Mouse (Mus musculus) midbrain, embryonic 11.5 days (tissue): Measurements from ENCODE around the gene Crtc3. TPM values are rescaled to one million over a fixed set of nuclear protein-coding genes. Genes with fewer than 3 reads are reported as not detected.
A peak's percentile ranks its signal among the peaks of the same experiment; 100 is the strongest.

Experiments used
- ATAC-seq: fragments of 200-750 bp; cut with Nextera tagmentation; 2 replicates; pipeline ENCODE4 v1.8.0; 2017; ENCODE audit warnings: moderate TSS enrichment, moderate library complexity; ENCODE audit not compliant: low FRiP score
- DNase-seq: peaks from one replicate; pipeline ENCODE4 v3.0.0; 2015; ENCODE audit warnings: low spot score; ENCODE audit errors: missing footprints
- H3K27ac ChIP-seq: fragments of 300-500 bp; sonication (generic); 2 replicates; pipeline ENCODE4 v1.5.1; 2014; ENCODE audit warnings: low read depth, low read length
- H3K27me3 ChIP-seq: fragments of 300-500 bp; sonication (generic); 2 replicates; pipeline ENCODE4 v1.6.1; 2014; ENCODE audit warnings: mild to moderate bottlenecking, low read length, moderate library complexity, mixed read lengths; ENCODE audit not compliant: control insufficient read depth, insufficient read depth
- H3K36me3 ChIP-seq: fragments of 300-500 bp; sonication (generic); 2 replicates; pipeline ENCODE4 v1.6.1; 2014; ENCODE audit warnings: mild to moderate bottlenecking, low read length, moderate library complexity, mixed read lengths; ENCODE audit not compliant: control insufficient read depth, insufficient read depth
- H3K4me1 ChIP-seq: fragments of 300-500 bp; sonication (generic); 2 replicates; pipeline ENCODE4 v1.6.1; 2014; ENCODE audit warnings: low read length; ENCODE audit not compliant: control insufficient read depth, insufficient read depth
- H3K4me2 ChIP-seq: fragments of 300-500 bp; sonication (generic); 2 replicates; pipeline ENCODE4 v1.6.1; 2014; ENCODE audit warnings: mild to moderate bottlenecking, moderate library complexity
- H3K4me3 ChIP-seq: fragments of 300-500 bp; sonication (generic); 2 replicates; pipeline ENCODE4 v1.5.1; 2014; ENCODE audit warnings: low read depth, low read length
- H3K9ac ChIP-seq: fragments of 300-500 bp; sonication (generic); 2 replicates; pipeline ENCODE4 v1.6.1; 2014; ENCODE audit warnings: low read length
- H3K9me3 ChIP-seq: fragments of 300-500 bp; sonication (generic); 2 replicates; pipeline ENCODE4 v1.6.1; 2016; ENCODE audit warnings: low read length; ENCODE audit not compliant: control insufficient read depth
- WGBS: fragments of 180-500 bp; shearing (Covaris S2); extraction: QIAGEN DNeasy Blood & Tissue Kit; methylation state at CpG from one replicate; pipeline ENCODE4 v1.1.7; 2014; 5-methylcytosine and 5-hydroxymethylcytosine counted together
- polyA plus RNA-seq: library from polyadenylated mRNA; unstranded; fragments of >200 nt; fragmentation: Nextera tagmentation; extraction: Ambion mirVana; gene quantifications from 2 replicates; pipeline ENCODE4 v1.2.1, GENCODE M21; 2014

The Crtc3 gene
- polyA plus RNA-seq, 1 experiment from 2014 or later: 7.9 TPM

DNA sequence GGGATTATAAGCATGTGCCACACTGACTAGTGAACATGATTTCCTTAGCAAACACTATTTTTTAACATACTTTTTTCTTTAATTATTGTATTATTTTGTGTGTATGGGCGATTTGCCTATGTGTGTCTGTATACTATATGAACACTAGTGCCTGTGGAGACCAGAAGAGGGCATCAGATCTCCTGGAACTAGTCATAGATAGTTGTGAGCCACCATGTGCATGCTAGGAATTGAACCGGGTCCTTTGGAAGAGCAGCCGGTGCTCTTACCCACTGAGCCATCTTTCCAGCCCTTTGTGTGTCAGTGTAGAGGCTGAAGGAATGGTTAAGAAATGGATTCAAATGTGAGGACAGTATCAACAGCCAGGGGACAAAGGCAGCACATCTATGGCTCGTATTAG is 82.2 kb downstream of the Crtc3 start:
- peak; percentile 77 for DNase-seq
- no peaks in the 10 kb centered on the region for H3K9me3 ChIP-seq
- WGBS: 80% methylated on average over 4 of the region's 4 CpGs
- no peak overlapping the region for H3K27ac ChIP-seq
- peaks cover 4% of the 10 kb centered on the region for H3K4me1 ChIP-seq
- ATAC-seq: no peak
- H3K4me3 ChIP-seq: no peak overlapping the region
- no peaks in the 10 kb centered on the region for H3K27me3 ChIP-seq
- H3K36me3 ChIP-seq: no peaks in the 10 kb centered on the region
- H3K4me2 ChIP-seq: no peak overlapping the region
- no peak overlapping the region for H3K9ac ChIP-seq

DNA sequence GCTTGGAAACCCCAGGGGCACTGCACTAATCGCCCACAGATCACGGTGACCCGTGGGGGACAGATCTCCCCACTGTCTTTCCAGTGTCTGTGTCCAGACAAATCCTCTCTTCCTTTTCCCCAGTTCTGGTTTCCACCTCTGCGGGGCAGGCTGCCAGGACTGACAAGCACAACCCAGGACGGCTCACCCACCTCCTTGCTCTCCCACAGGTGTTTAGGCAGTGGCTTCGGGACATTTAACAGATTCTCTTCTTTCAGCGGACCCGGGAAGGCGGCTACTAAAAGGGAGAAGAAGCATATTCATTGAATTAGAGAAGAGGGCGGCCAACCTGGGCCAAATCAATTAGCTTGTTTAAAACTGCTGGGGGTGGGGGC is 83.1 kb downstream of the Crtc3 start:
- ATAC-seq (no peak), DNase-seq (peak; percentile 81)
- WGBS: 11% methylated on average over 9 of the region's 10 CpGs
- Histone ChIP-seq H3K27me3 (no peaks in the 10 kb centered on the region), H3K4me1 (peaks cover 4% of the 10 kb centered on the region), H3K36me3 (no peaks in the 10 kb centered on the region), H3K4me3 (no peak overlapping the region), H3K27ac (no peak overlapping the region), H3K4me2 (no peak overlapping the region), H3K9me3 (no peaks in the 10 kb centered on the region), H3K9ac (no peak overlapping the region)

DNA sequence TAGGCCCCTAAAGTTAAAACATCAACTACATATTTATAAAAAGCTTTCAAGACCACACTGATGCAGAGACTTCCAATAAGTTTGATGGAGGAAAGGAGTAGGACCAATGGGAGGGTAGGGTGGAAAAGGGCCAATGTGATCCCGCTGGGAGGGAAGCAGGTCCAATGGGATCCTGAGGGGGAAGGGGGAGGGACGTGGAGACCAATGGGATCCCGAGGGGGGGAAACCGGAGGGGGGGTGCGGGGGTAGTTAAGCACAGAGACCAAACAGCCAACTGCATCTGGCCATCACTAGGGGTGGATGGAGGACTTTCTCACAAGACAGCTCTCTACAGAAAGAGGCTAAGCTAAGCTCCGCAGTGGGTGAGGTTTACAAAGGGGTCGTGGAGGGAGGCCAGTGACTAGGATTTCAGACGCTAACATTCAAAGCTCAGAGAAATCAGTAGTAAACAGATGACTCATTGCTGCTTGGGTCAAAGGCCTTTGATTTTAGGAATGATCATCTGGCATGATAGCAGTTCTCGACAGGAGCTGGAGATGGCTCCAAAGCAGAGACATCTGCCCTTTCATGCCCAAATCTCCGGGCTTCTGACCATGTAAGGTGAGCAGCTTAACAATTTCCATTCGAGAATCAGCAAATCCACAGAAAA is 83.6 kb downstream of the Crtc3 start:
- ATAC-seq (no peak), DNase-seq (peak; percentile 82)
- Histone ChIP-seq H3K27me3 (no peaks in the 10 kb centered on the region), H3K36me3 (no peaks in the 10 kb centered on the region), H3K4me2 (no peak overlapping the region), H3K4me3 (no peak overlapping the region), H3K4me1 (peaks cover 4% of the 10 kb centered on the region), H3K9me3 (no peaks in the 10 kb centered on the region), H3K9ac (no peak overlapping the region), H3K27ac (no peak overlapping the region)
- 33% methylated on average over 11 of the region's 11 CpGs for WGBS

DNA sequence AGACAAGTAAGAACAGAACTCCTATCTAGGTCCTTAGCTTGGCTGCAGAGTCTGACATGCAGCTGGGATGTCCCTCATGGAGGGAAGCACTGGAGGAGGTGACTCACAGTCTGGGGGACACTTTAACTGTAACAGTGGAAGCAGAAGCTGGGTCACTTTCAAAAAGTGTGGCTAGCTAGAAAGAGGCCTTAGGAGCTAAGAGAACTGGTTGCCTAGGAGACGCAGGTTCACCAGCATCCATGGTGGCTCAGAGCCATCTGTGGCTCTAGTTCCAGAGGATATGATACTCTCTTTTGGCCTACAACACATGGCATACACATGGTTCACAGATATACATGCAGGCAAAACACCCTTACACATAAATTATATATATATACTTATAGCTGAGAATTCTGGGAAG is 86.1 kb downstream of the Crtc3 start:
- ATAC-seq (no peak), DNase-seq (no peak)
- no peaks in the 10 kb centered on the region for H3K27me3 ChIP-seq
- H3K36me3 ChIP-seq: no peaks in the 10 kb centered on the region
- H3K4me2 ChIP-seq: no peak overlapping the region
- H3K27ac ChIP-seq: no peak overlapping the region
- WGBS: 95% methylated on average over 1 of the region's 1 CpGs
- H3K4me3 ChIP-seq: no peak overlapping the region
- H3K4me1 ChIP-seq: peaks cover 4% of the 10 kb centered on the region
- no peak overlapping the region for H3K9ac ChIP-seq
- H3K9me3 ChIP-seq: no peaks in the 10 kb centered on the region

DNA sequence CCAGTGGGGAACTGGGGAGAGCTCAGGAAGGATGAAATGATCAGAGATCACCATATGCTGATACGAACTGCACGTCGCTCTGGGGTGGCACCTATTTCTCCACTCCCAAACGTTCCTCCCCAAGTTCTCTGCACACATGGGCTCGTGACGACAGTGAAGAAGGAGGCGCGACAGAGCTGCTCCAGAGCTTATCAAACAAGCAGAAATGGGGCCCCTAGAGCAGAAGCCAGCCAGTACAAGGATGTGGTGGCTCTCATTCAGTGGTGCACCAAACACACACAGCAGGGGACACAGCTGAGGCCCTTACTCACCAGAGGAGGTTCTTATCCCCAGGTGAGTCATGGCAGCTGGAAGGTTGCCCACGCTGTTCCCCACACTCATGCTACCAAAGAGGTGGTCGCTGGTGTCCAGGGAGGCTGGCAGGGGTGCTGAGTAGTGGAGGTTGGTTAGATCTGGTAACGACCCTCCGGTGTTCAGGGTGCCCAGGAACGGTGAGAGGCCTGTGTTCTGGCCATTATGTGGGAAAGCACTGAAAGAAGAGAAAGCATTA is 90.2 kb downstream of the Crtc3 start:
- H3K36me3 ChIP-seq: no peaks in the 10 kb centered on the region
- H3K4me2 ChIP-seq: no peak overlapping the region
- no peak overlapping the region for H3K4me3 ChIP-seq
- ATAC-seq: no peak
- H3K9me3 ChIP-seq: no peaks in the 10 kb centered on the region
- no peak overlapping the region for H3K9ac ChIP-seq
- no peak overlapping the region for H3K27ac ChIP-seq
- H3K4me1 ChIP-seq: no peaks in the 10 kb centered on the region
- H3K27me3 ChIP-seq: no peaks in the 10 kb centered on the region
- 92% methylated on average over 13 of the region's 13 CpGs for WGBS
- DNase-seq: no peak

DNA sequence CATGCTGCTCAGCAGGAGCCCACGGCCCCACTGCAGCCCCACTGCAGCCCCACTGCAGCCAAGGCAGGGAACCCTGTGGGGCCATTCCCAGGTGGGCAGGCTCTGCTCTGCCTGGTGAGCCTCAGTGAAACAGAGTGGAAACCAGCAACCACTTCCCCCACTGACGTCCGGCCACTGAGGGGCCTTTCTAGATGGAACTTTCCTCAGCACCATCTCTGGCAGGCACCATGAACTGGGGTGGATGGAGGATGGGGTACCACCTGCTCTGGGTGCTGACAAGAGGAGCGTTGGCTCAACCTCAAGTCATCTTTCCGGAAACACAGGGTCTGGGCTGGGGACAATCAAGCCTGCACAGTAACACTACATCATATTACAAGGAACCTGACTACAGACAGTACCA is 90.8 kb downstream of the Crtc3 start:
- no peak for DNase-seq
- 92% methylated on average over 5 of the region's 5 CpGs for WGBS

DNA sequence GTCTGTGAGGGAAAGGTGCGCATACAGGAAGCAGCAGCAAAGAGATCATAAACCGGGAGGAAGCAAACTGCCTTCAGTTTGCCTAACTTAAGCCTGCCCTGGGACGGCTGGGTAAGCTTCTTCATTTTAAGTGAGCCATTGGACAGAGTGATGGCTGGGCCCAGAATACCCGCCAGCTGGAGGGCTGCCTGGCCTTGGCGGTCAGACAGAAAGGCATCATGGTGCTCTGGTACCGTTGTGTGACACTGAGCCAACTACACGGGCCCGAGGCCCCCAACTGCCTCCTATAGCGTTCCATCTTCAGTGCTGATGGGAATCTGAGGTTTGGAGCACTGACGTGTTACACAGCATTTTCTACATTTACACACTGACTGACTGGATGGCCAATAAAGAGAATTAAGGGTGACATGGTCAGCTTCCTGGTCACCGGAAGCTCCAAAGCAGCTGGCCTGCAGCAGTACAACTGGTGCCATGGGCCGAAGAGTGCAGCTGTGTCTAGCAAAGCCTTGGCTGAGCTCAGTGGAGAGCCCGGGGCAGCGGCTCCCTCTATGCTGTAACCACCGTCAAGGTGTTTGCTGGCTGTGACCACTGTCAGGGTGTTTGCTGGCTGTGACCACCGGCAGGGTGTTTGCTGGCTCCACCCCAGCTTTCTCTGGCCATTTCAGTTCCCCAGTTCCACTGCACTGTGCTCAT is 99.5 kb downstream of the Crtc3 start:
- ATAC-seq: no peak
- Histone ChIP-seq H3K27ac (no peak overlapping the region), H3K4me3 (no peak overlapping the region), H3K9me3 (no peaks in the 10 kb centered on the region), H3K36me3 (no peaks in the 10 kb centered on the region), H3K4me2 (no peak overlapping the region), H3K27me3 (no peaks in the 10 kb centered on the region), H3K9ac (no peak overlapping the region), H3K4me1 (peaks cover 11% of the 10 kb centered on the region)
- WGBS: 92% methylated on average over 16 of the region's 16 CpGs
- no peak for DNase-seq

More for the DNA sequence above, 90.8 kb downstream of the Crtc3 start:
- no peak overlapping the region for H3K4me3 ChIP-seq
- no peaks in the 10 kb centered on the region for H3K9me3 ChIP-seq
- no peak overlapping the region for H3K27ac ChIP-seq
- no peaks in the 10 kb centered on the region for H3K27me3 ChIP-seq
- no peaks in the 10 kb centered on the region for H3K4me1 ChIP-seq
- no peak for ATAC-seq
- H3K36me3 ChIP-seq: no peaks in the 10 kb centered on the region
- H3K9ac ChIP-seq: no peak overlapping the region
- H3K4me2 ChIP-seq: no peak overlapping the region

DNA sequence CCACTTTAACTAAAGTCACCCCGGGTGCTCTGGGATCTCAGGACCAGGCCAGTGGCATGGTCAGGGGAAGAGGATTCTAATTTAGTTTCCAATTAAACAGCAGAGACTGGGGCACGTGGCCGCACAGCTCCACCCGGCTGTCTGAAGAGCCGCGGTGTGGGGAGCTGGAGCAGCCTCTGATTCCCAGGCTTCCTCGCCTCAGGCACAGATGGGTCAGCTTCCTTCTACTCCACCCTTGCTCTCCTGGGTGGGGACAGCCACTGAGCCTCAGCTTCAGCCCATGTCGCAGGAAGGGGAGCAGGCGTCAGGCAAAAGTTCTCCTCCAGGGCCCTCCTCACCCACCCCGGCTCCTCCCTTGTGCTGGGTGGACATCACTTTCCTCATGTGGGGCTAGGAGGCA is 101.0 kb downstream of the Crtc3 start:
- Histone ChIP-seq H3K27me3 (no peaks in the 10 kb centered on the region), H3K36me3 (no peaks in the 10 kb centered on the region), H3K9me3 (no peaks in the 10 kb centered on the region), H3K27ac (no peak overlapping the region; the same call in 1 of the 2 replicates), H3K9ac (peak overlapping the region; percentile 33; the same call in 1 of the 2 replicates), H3K4me2 (peak overlapping the region; percentile 31; the same call in 1 of the 2 replicates), H3K4me1 (peaks cover 11% of the 10 kb centered on the region), H3K4me3 (no peak overlapping the region)
- 36% methylated on average over 10 of the region's 10 CpGs for WGBS
- DNase-seq: peak; percentile 89
- peak; percentile 49 for ATAC-seq
